Mouse (Mus musculus) liver, embryonic 18 days (tissue): ENCODE data around the gene Idh2. TPM values are rescaled to one million over a fixed set of nuclear protein-coding genes. Genes with fewer than 3 reads are reported as not detected.

Experiments used
- polyA plus RNA-seq: library from polyadenylated mRNA; depleted of rRNA; stranded (reverse); fragments of >200 nt; gene quantifications from 2 replicates; pipeline ENCODE4 v1.2.3, GENCODE M21; 2012; rRNA removed

The Idh2 gene
- 171 and 185 TPM in 2 replicates for polyA plus RNA-seq

GRCm38 (mm10) chr7:80115224-80115590, at the start of gene Idh2:
Gene Idh2 (minus strand): TSS chr7:80115392.

Other genes starting within 250 kb of the Idh2 start
- gene Ap3s2, start 194.7 kb downstream of the Idh2 start, polyA plus RNA-seq, result 5.9 and 7.1 TPM in 2 replicates
- gene Arpin, start 180.0 kb downstream of the Idh2 start, polyA plus RNA-seq, result 2.6 and 2.8 TPM in 2 replicates
- gene Zfp710, start 90.6 kb downstream of the Idh2 start, polyA plus RNA-seq, result 9.5 and 12.1 TPM in 2 replicates
- gene Sema4b, start 71.4 kb upstream of the Idh2 start, polyA plus RNA-seq, result 4.6 TPM in 2 replicates
- gene Cib1, start 117.4 kb upstream of the Idh2 start, polyA plus RNA-seq, result 40.6 and 46.2 TPM in 2 replicates
- gene Gdpgp1, start 117.5 kb upstream of the Idh2 start, polyA plus RNA-seq, result 0.88 and 0.94 TPM in 2 replicates
- 0.23 and 0.31 TPM in 2 replicates for gene Ttll13, start 131.0 kb upstream of the Idh2 start, polyA plus RNA-seq
- 21.6 and 24.3 TPM in 2 replicates for gene Ngrn, start 145.8 kb upstream of the Idh2 start, polyA plus RNA-seq
- gene Vps33b, start 154.3 kb upstream of the Idh2 start, polyA plus RNA-seq, result 5.3 and 5.8 TPM in 2 replicates
- gene Prc1, start 179.1 kb upstream of the Idh2 start, polyA plus RNA-seq, result 38.5 and 42.6 TPM in 2 replicates
- 4.3 TPM in 2 replicates for gene Rccd1, start 209.1 kb upstream of the Idh2 start, polyA plus RNA-seq
- gene Unc45a, start 225.6 kb upstream of the Idh2 start, polyA plus RNA-seq, result 8.7 and 9.3 TPM in 2 replicates
- 8.4 and 8.9 TPM in 2 replicates for gene Hddc3, start 227.7 kb upstream of the Idh2 start, polyA plus RNA-seq